Mouse (Mus musculus) ES-Bruce4 (cell line): ENCODE data around the gene Dkk1.

Experiments used
- CTCF ChIP-seq: IDR thresholded peaks from one replicate; pipeline ENCODE4 v1.8.1; 2011; ENCODE audit warnings: low read depth, low read length
- EP300 ChIP-seq: IDR thresholded peaks from 2 replicates; pipeline ENCODE4 v1.6.1; 2011; ENCODE audit warnings: low read depth, low read length; ENCODE audit not compliant: insufficient read depth
- POLR2A ChIP-seq: IDR thresholded peaks from one replicate; pipeline ENCODE4 v1.8.1; 2011; ENCODE audit warnings: low read length; ENCODE audit not compliant: insufficient read depth

DNA sequence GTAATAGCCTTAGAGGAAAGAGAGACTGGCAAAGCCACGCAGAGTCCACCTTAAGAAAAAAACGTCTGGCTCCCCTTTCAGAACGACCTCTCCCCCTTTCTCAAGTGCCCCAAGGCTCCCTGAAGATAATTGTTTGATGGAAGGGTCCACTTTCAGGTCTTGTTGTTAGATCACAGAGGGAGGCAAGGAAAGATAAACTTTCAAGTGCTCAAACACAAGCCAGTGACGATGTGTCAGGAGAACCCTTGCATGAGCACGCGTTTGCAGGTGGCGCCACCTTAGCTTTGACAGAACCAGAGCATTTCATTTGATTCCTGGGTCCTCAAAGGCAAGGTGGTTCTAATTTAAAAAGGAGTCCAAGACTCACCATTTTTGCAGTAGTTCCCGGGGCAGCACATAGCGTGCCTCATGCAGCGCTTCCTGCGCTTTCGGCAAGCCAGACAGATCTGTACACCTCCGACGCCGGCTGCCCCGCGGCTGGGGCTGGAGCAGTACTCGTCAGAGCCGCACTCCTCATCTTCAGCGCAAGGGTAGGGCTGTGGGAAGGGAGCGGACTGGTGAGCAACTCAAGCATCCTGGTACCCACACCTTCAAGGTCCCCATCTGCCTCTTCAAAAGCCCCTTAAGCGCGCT, 938 bp downstream of the Dkk1 start:
- TF ChIP-seq POLR2A = no peak
- peak; percentile 6 for TF ChIP-seq CTCF
- no peak for TF ChIP-seq EP300
